Mouse (Mus musculus) embryonic facial prominence, embryonic 12.5 days (tissue): Measurements from ENCODE around the gene H2-Q1. TPM values are rescaled to one million over a fixed set of nuclear protein-coding genes. Genes with fewer than 3 reads are reported as not detected.
A peak's percentile ranks its signal among the peaks of the same experiment; 100 is the strongest.
"Not testable (repeated sequence)": the region's sequence is repeated elsewhere in the genome, so short reads cannot be mapped to it uniquely, and the experiment has no call there.

ENCODE experiments used
- ATAC-seq: fragments of 200-750 bp; cut with Nextera tagmentation; 2 replicates; pipeline ENCODE4 v1.8.0; 2017; ENCODE audit not compliant: insufficient number of reproducible peaks, insufficient read depth, low FRiP score, low TSS enrichment
- H3K27ac ChIP-seq: fragments of 300-500 bp; sonication (generic); 2 replicates; pipeline ENCODE4 v1.5.1; 2016; ENCODE audit warnings: mild to moderate bottlenecking
- H3K27me3 ChIP-seq: fragments of 300-500 bp; sonication (generic); 2 replicates; pipeline ENCODE4 v1.6.1; 2016; ENCODE audit warnings: mild to moderate bottlenecking, moderate library complexity
- H3K36me3 ChIP-seq: fragments of 300-500 bp; sonication (generic); 2 replicates; pipeline ENCODE4 v1.6.1; 2016; ENCODE audit warnings: mild to moderate bottlenecking
- H3K4me1 ChIP-seq: fragments of 300-500 bp; sonication (generic); 2 replicates; pipeline ENCODE4 v1.6.1; 2016
- H3K4me2 ChIP-seq: fragments of 300-500 bp; sonication (generic); replicated peaks from 2 replicates; pipeline ENCODE4 v1.6.1; 2016; ENCODE audit warnings: mild to moderate bottlenecking, moderate library complexity
- H3K4me3 ChIP-seq: fragments of 300-500 bp; sonication (generic); 2 replicates; pipeline ENCODE4 v1.5.1; 2016; ENCODE audit warnings: mild to moderate bottlenecking
- H3K9ac ChIP-seq: fragments of 300-500 bp; sonication (generic); 2 replicates; pipeline ENCODE4 v1.6.1; 2016; ENCODE audit warnings: mild to moderate bottlenecking, moderate library complexity
- H3K9me3 ChIP-seq: fragments of 300-500 bp; sonication (generic); 2 replicates; pipeline ENCODE4 v1.6.1; 2016; ENCODE audit warnings: mild to moderate bottlenecking, moderate library complexity
- WGBS: fragments of 180-500 bp; shearing (Covaris S2); methylation state at CpG from one replicate; pipeline ENCODE4 v1.1.7; 2016; 5-methylcytosine and 5-hydroxymethylcytosine counted together
- polyA plus RNA-seq: library from polyadenylated mRNA; unstranded; fragments of >200 nt; fragmentation: Nextera tagmentation; extraction: Ambion mirVana; gene quantifications from 2 replicates; pipeline ENCODE4 v1.2.1, GENCODE M21; 2016

H2-Q1 gene
- polyA plus RNA-seq, 1 experiment from 2014 or later: not detected

- H3K9me3 ChIP-seq, H3K4me3 ChIP-seq, H3K4me1 ChIP-seq, ATAC-seq, H3K36me3 ChIP-seq, H3K27ac ChIP-seq, H3K9ac ChIP-seq, H3K27me3 ChIP-seq, H3K4me2 ChIP-seq: not testable (repeated sequence)
- WGBS: 73% methylated on average over 6 of the region's 6 CpGs
These were observed 33.1 kb downstream of the H2-Q1 start for GRCm38 (mm10) chr17:35353275-35353674.

GRCm38 (mm10) chr17:35354071-35354470, 33.9 kb downstream of the H2-Q1 start:
- Histone ChIP-seq H3K4me1 (no peaks in the 10 kb centered on the region), H3K27ac (no peak overlapping the region), H3K4me3 (no peak overlapping the region), H3K4me2 (no peak overlapping the region), H3K9me3 (no peaks in the 10 kb centered on the region), H3K27me3 (peaks cover 15% of the 10 kb centered on the region), H3K36me3 (no peaks in the 10 kb centered on the region), H3K9ac (no peak overlapping the region)
- 71% methylated on average over 2 of the region's 2 CpGs for WGBS
- ATAC-seq: no peak

GRCm38 (mm10) chr17:35357086-35357485, 36.9 kb downstream of the H2-Q1 start:
- Histone ChIP-seq H3K9ac (no peak overlapping the region), H3K9me3 (no peaks in the 10 kb centered on the region), H3K4me3 (no peak overlapping the region), H3K27ac (no peak overlapping the region), H3K27me3 (peaks cover 25% of the 10 kb centered on the region), H3K4me2 (no peak overlapping the region), H3K36me3 (no peaks in the 10 kb centered on the region), H3K4me1 (no peaks in the 10 kb centered on the region)
- no peak for ATAC-seq
- WGBS: 36% methylated on average over 1 of the region's 1 CpGs

GRCm38 (mm10) chr17:35358763-35359469, 38.7 kb downstream of the H2-Q1 start:
- Histone ChIP-seq H3K27me3 (peaks cover 25% of the 10 kb centered on the region), H3K9ac (peak overlapping the region; percentile 40; the same call in 1 of the 2 replicates), H3K9me3 (peaks cover 7% of the 10 kb centered on the region; the same call in 1 of the 2 replicates), H3K4me2 (peak overlapping the region; percentile 57), H3K4me3 (peak overlapping the region; percentile 36), H3K36me3 (no peaks in the 10 kb centered on the region), H3K27ac (no peak overlapping the region), H3K4me1 (no peaks in the 10 kb centered on the region)
- no peak for ATAC-seq
- WGBS: 6% methylated on average over 38 of the region's 38 CpGs

GRCm38 (mm10) chr17:35359470-35359862, 39.3 kb downstream of the H2-Q1 start:
- peak overlapping the region; percentile 57 for H3K4me2 ChIP-seq
- peaks cover 7% of the 10 kb centered on the region; the same call in 1 of the 2 replicates for H3K9me3 ChIP-seq
- peak overlapping the region; percentile 36 for H3K4me3 ChIP-seq
- H3K9ac ChIP-seq: peak overlapping the region; percentile 40; the same call in 1 of the 2 replicates
- H3K27me3 ChIP-seq: peaks cover 25% of the 10 kb centered on the region
- 17% methylated on average over 21 of the region's 21 CpGs for WGBS
- no peaks in the 10 kb centered on the region for H3K4me1 ChIP-seq
- H3K27ac ChIP-seq: no peak overlapping the region
- ATAC-seq: no peak
- no peaks in the 10 kb centered on the region for H3K36me3 ChIP-seq

Other genes with a start within 250 kb of the H2-Q1 start
- 1.1 and 1.3 TPM in 2 replicates for gene Ly6g6e, start 243.5 kb upstream of the H2-Q1 start, polyA plus RNA-seq
- gene Ly6g6d, start 242.3 kb upstream of the H2-Q1 start, polyA plus RNA-seq: 0.68 TPM in 1 of 2 replicates, not detected in the other
- gene Ly6g6f, start 234.8 kb upstream of the H2-Q1 start, polyA plus RNA-seq: 0.27 and 0.65 TPM in 2 replicates
- 83.3 and 86.7 TPM in 2 replicates for gene Abhd16a, start 231.1 kb upstream of the H2-Q1 start, polyA plus RNA-seq
- gene Ly6g5c, start 212.1 kb upstream of the H2-Q1 start, polyA plus RNA-seq: not detected in 2 replicates
- 0.82 and 1.0 TPM in 2 replicates for gene Ly6g5b, start 205.0 kb upstream of the H2-Q1 start, polyA plus RNA-seq
- 22.4 and 25.5 TPM in 2 replicates for gene Gpank1, start 198.9 kb upstream of the H2-Q1 start, polyA plus RNA-seq
- gene Csnk2b, start 198.4 kb upstream of the H2-Q1 start, polyA plus RNA-seq: 254 and 259 TPM in 2 replicates
- 9.3 and 10.7 TPM in 2 replicates for gene D17H6S53E, start 194.0 kb upstream of the H2-Q1 start, polyA plus RNA-seq
- 0.46 and 0.49 TPM in 2 replicates for gene Apom, start 188.4 kb upstream of the H2-Q1 start, polyA plus RNA-seq
- 73.3 and 74.0 TPM in 2 replicates for gene Bag6, start 185.2 kb upstream of the H2-Q1 start, polyA plus RNA-seq
- 225 and 230 TPM in 2 replicates for gene Prrc2a, start 155.5 kb upstream of the H2-Q1 start, polyA plus RNA-seq
- gene Aif1, start 144.3 kb upstream of the H2-Q1 start, polyA plus RNA-seq: 7.0 and 7.3 TPM in 2 replicates
- 5.9 and 7.7 TPM in 2 replicates for gene Lst1, start 132.0 kb upstream of the H2-Q1 start, polyA plus RNA-seq
- gene Ltb, start 126.0 kb upstream of the H2-Q1 start, polyA plus RNA-seq: 0.95 and 0.98 TPM in 2 replicates
- 0.15 and 0.25 TPM in 2 replicates for gene Tnf, start 118.4 kb upstream of the H2-Q1 start, polyA plus RNA-seq
- 0.22 and 0.27 TPM in 2 replicates for gene Lta, start 115.1 kb upstream of the H2-Q1 start, polyA plus RNA-seq
- 1.0 TPM in 1 of 2 replicates, not detected in the other for gene Gm16181, start 99.6 kb upstream of the H2-Q1 start, polyA plus RNA-seq
- gene Atp6v1g2, start 86.7 kb upstream of the H2-Q1 start, polyA plus RNA-seq: 4.5 and 5.5 TPM in 2 replicates
- gene Nfkbil1, start 84.6 kb upstream of the H2-Q1 start, polyA plus RNA-seq: 13.0 and 13.3 TPM in 2 replicates
- gene Ddx39b, start 78.7 kb upstream of the H2-Q1 start, polyA plus RNA-seq: 572 and 587 TPM in 2 replicates
- 20.8 and 21.5 TPM in 2 replicates for gene H2-D1, start 57.7 kb upstream of the H2-Q1 start, polyA plus RNA-seq
- gene H2-Q2, start 21.8 kb downstream of the H2-Q1 start, polyA plus RNA-seq: 0.38 and 0.40 TPM in 2 replicates
- gene H2-Q4, start 59.2 kb downstream of the H2-Q1 start, polyA plus RNA-seq: 2.0 and 2.2 TPM in 2 replicates
- gene H2-Q6, start 104.4 kb downstream of the H2-Q1 start, polyA plus RNA-seq: 0.33 and 0.98 TPM in 2 replicates
- gene H2-Q7, start 118.8 kb downstream of the H2-Q1 start, polyA plus RNA-seq: 4.6 and 5.9 TPM in 2 replicates
- 0.11 and 0.17 TPM in 2 replicates for gene H2-Q10, start 149.7 kb downstream of the H2-Q1 start, polyA plus RNA-seq
- not detected in 2 replicates for gene Pou5f1, start 185.6 kb downstream of the H2-Q1 start, polyA plus RNA-seq
- 56.8 and 61.1 TPM in 2 replicates for gene Tcf19, start 196.4 kb downstream of the H2-Q1 start, polyA plus RNA-seq
- 26.1 and 30.8 TPM in 2 replicates for gene Cchcr1, start 196.7 kb downstream of the H2-Q1 start, polyA plus RNA-seq
- 1.3 and 1.6 TPM in 2 replicates for gene Psors1c2, start 212.8 kb downstream of the H2-Q1 start, polyA plus RNA-seq
- 0.08 TPM in 2 replicates for gene Cdsn, start 231.7 kb downstream of the H2-Q1 start, polyA plus RNA-seq
- gene 2300002M23Rik, start 247.0 kb downstream of the H2-Q1 start, polyA plus RNA-seq: not detected in 2 replicates